Mouse (Mus musculus): Measurements from ENCODE around the gene Psmd3.

GRCm38 (mm10) chr11:98646459-98646858, 35.9 kb upstream of the Psmd3 start, which contains the start of gene Gsdma2:
- TF ChIP-seq GATA1 (IDR thresholded peaks at IDR 0.05; ENCODE audit: borderline replicate concordance, low read length): no peak
- TF ChIP-seq FLI1 (IDR thresholded peaks at IDR 0.05; ENCODE audit: low read length): no peak
